Mouse (Mus musculus): ENCODE data around the gene Lgals3.

The Lgals3 gene

GRCm38 (mm10) chr14:47370790-47371189 is 3.2 kb downstream of the Lgals3 start:
- no peak for DNase-seq

- no peak for DNase-seq
These were observed 4.1 kb downstream of the Lgals3 start for GRCm38 (mm10) chr14:47371689-47372088.

- peak; percentile 41 for DNase-seq
These were observed 6.5 kb downstream of the Lgals3 start for GRCm38 (mm10) chr14:47373728-47374678.

GRCm38 (mm10) chr14:47376526-47376925 is 9.0 kb downstream of the Lgals3 start:
- no peak for DNase-seq

GRCm38 (mm10) chr14:47378336-47378735 is 10.8 kb downstream of the Lgals3 start:
- DNase-seq = no peak

- DNase-seq = no peak
These were observed 16.4 kb downstream of the Lgals3 start for GRCm38 (mm10) chr14:47383911-47384310.

GRCm38 (mm10) chr14:47384653-47385052 is 17.1 kb downstream of the Lgals3 start:
- no peak for DNase-seq

- DNase-seq = no peak
These were observed 18.6 kb downstream of the Lgals3 start for GRCm38 (mm10) chr14:47386125-47386524.

GRCm38 (mm10) chr14:47393354-47394094 is 26.0 kb downstream of the Lgals3 start:
- no peak for DNase-seq

GRCm38 (mm10) chr14:47395007-47395406 is 27.5 kb downstream of the Lgals3 start:
- DNase-seq = no peak

GRCm38 (mm10) chr14:47395462-47396026 is 28.0 kb downstream of the Lgals3 start:
- DNase-seq = peak; percentile 65

- DNase-seq = peak; percentile 46
These were observed 28.7 kb downstream of the Lgals3 start for GRCm38 (mm10) chr14:47396165-47396652.

GRCm38 (mm10) chr14:47402735-47403134 is 35.2 kb downstream of the Lgals3 start:
- no peak for DNase-seq

GRCm38 (mm10) chr14:47406000-47406399 is 38.4 kb downstream of the Lgals3 start:
- DNase-seq = no peak

GRCm38 (mm10) chr14:47417346-47417745 is 49.8 kb downstream of the Lgals3 start:
- no peak for DNase-seq

- DNase-seq = peak; percentile 94
These were observed 50.5 kb downstream of the Lgals3 start, which contains the start of gene Dlgap5 for GRCm38 (mm10) chr14:47417775-47418665. Gene Dlgap5 (minus strand): TSS chr14:47418407.

GRCm38 (mm10) chr14:47418666-47418991 is 51.1 kb downstream of the Lgals3 start:
- DNase-seq = no peak

- DNase-seq = no peak
These were observed 51.6 kb downstream of the Lgals3 start for GRCm38 (mm10) chr14:47419034-47419625.

GRCm38 (mm10) chr14:47419723-47420276 is 52.2 kb downstream of the Lgals3 start:
- DNase-seq = peak; percentile 28

GRCm38 (mm10) chr14:47421606-47422005 is 54.1 kb downstream of the Lgals3 start:
- no peak for DNase-seq

- DNase-seq = no peak
These were observed 54.9 kb downstream of the Lgals3 start for GRCm38 (mm10) chr14:47422466-47422865.

Measured in thymus, postnatal 4 days (tissue).